Mouse (Mus musculus) spleen, adult 2 months (tissue): ENCODE measurements around the gene Sdc4.

Source experiments
- CTCF ChIP-seq: fragments of 200-500 bp; IDR thresholded peaks from 2 replicates; pipeline ENCODE4 v1.5.1; 2011; ENCODE audit warnings: mild to moderate bottlenecking, inconsistent platforms; ENCODE audit not compliant: insufficient read depth, insufficient read length, insufficient replicate concordance; ENCODE audit errors: extremely low read depth
- POLR2A ChIP-seq: fragments of 200-500 bp; IDR thresholded peaks from 2 replicates; pipeline ENCODE4 v1.6.1; 2011; ENCODE audit warnings: low read depth, low read length, inconsistent platforms

GRCm38 (mm10) chr2:164473624-164474023 lies 29.9 kb upstream of the Sdc4 start, which contains the start of gene Trp53tg5:
- TF ChIP-seq CTCF (no peak), POLR2A (no peak)
